Mouse (Mus musculus): ENCODE results near the gene Fgfr2.

Fgfr2 gene

GRCm38 (mm10) chr7:130379886-130380285 is 2743.3 kb downstream of the Fgfr2 start:
- DNase-seq: no peak

GRCm38 (mm10) chr7:130378308-130378707 is 2744.8 kb downstream of the Fgfr2 start:
- no peak for DNase-seq

- peak in 1 of 2 experiments; percentile 16 for DNase-seq
These were observed 2748.8 kb downstream of the Fgfr2 start for GRCm38 (mm10) chr7:130374311-130374710.

- DNase-seq: peak; percentile 49 to 65
These were observed 2754.1 kb downstream of the Fgfr2 start for GRCm38 (mm10) chr7:130368827-130369641.

- DNase-seq: no peak
These were observed 2754.9 kb downstream of the Fgfr2 start for GRCm38 (mm10) chr7:130368036-130368826.

GRCm38 (mm10) chr7:130367222-130368035 is 2755.7 kb downstream of the Fgfr2 start:
- DNase-seq: no peak

- DNase-seq: no peak
These were observed 2757.4 kb downstream of the Fgfr2 start for GRCm38 (mm10) chr7:130365711-130366110.

GRCm38 (mm10) chr7:130340412-130341152 is 2782.6 kb downstream of the Fgfr2 start:
- DNase-seq: no peak

GRCm38 (mm10) chr7:130337601-130338000 is 2785.5 kb downstream of the Fgfr2 start:
- no peak for DNase-seq

- peak; percentile 25 to 49 for DNase-seq
These were observed 2787.6 kb downstream of the Fgfr2 start for GRCm38 (mm10) chr7:130335440-130336051.

- DNase-seq: no peak
These were observed 2790.5 kb downstream of the Fgfr2 start for GRCm38 (mm10) chr7:130332515-130333220.

- DNase-seq: peak; percentile 21 to 46
These were observed 2795.4 kb downstream of the Fgfr2 start for GRCm38 (mm10) chr7:130327603-130328365.

- peak; percentile 75 to 83 for DNase-seq
These were observed 2797.1 kb downstream of the Fgfr2 start for GRCm38 (mm10) chr7:130325983-130326433.

GRCm38 (mm10) chr7:130324716-130325401 is 2798.3 kb downstream of the Fgfr2 start:
- DNase-seq: no peak

- DNase-seq: no peak
These were observed 2799.4 kb downstream of the Fgfr2 start for GRCm38 (mm10) chr7:130323766-130324165.

- DNase-seq: peak; percentile 78 to 84
These were observed 2803.2 kb downstream of the Fgfr2 start for GRCm38 (mm10) chr7:130319799-130320556.

GRCm38 (mm10) chr7:130316294-130316693 is 2806.9 kb downstream of the Fgfr2 start:
- DNase-seq: no peak

- DNase-seq: peak in 1 of 2 experiments; percentile 34
These were observed 2807.9 kb downstream of the Fgfr2 start for GRCm38 (mm10) chr7:130315221-130315620.

GRCm38 (mm10) chr7:130314658-130315057 is 2808.5 kb downstream of the Fgfr2 start:
- no peak for DNase-seq
